Mouse (Mus musculus) heart, postnatal 0 days (tissue): ENCODE results near the gene Nudt22.

ENCODE experiments used
- CTCF ChIP-seq: IDR thresholded peaks from 2 replicates; pipeline ENCODE4 v1.5.1; 2016; ENCODE audit warnings: antibody characterized with exemption, control low read depth, low read depth
- EP300 ChIP-seq: IDR thresholded peaks from 2 replicates; pipeline ENCODE4 v1.6.1; 2016; ENCODE audit warnings: antibody characterized with exemption, low read depth

GRCm38 (mm10) chr19:6987061-6987903, 8.6 kb downstream of the Nudt22 start, which contains the start of gene Vegfb:
- TF ChIP-seq EP300, result 0 out of 2 replicates have a peak, but pooled peaks have one; percentile 11
- TF ChIP-seq CTCF, result no peak
